Mouse (Mus musculus) cerebellum, adult 11 months (tissue): ENCODE results near the gene Wdr27.
"Not testable (repeated sequence)": the region's sequence is repeated elsewhere in the genome, so short reads cannot be mapped to it uniquely, and the experiment has no call there.

Experiments used
- DNase-seq: peaks from one replicate; pipeline ENCODE4 v3.0.0; 2022

The Wdr27 gene

DNA sequence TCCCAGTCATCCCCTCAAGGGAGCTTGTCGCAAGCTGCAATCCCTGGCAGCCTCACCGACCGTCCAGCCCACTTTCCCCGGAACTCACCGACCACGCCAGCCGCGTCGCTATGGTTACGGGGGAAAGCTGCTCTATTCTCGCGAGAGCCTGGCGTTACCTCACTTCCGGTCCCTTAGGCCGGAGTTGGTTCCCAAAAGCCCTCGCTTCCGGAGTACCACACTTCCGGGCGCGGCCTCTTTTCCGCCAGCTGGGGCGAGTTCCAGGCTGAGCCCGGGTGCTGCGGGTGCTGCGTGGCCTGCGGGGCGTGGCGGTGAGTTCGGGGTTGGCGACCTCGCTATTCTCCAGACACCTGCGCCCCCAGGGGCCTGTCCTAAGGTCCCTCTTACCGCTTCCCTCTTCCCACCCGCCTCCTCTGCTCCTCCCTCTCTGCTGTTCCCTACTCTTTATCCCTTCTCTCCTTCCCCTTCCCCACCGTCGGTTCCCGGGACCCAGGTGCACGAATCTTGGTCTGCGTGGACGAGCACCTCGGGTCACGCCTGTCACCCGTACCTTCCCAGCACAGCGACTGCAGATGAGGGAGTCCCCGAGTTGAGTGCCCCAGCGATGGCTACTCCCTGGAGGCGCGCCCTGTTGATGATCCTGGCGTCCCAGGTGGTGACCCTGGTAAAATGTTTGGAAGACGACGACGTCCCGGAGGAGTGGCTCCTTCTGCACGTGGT lies at the start of gene Wdr27, which contains the start of gene 1600012H06Rik:
Gene Wdr27 (minus strand): TSS at position 150 of the 720 bp plus-strand sequence.
Gene 1600012H06Rik (plus strand): TSS at position 176 of the 720 bp plus-strand sequence.
- DNase-seq = peak; percentile 97

DNA sequence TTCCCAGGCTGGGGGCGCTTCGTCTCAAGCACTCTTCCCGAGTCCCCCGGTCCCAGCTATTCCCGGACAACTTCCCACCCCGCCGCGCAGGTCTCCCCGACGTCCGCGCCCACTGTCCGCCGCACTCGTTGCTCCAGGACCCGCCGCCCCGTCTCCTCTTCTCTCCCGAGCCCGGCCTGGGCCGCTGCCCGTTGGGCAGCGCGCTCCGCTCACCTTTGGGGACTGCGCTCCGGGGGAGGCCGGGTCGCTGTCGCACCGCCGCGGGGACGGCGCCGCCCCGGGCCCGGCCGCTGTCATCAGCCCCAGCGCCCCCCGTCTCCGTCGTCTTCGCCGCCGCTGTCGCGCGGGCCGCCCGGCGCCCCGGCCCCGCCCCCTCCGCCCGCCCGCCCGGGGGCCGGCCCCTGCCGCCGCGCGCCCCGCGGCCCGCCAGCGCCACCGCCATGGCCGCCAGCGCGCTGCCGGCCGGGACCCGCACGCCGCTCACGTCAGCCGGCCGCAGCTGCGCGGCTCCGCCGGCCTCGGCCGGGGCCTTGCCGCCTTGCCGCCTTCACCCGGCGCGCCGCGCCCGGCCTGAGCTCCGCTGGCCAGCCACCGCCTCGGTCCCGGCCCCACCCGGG lies 49.7 kb upstream of the Wdr27 start:
- DNase-seq = not testable (repeated sequence)

DNA sequence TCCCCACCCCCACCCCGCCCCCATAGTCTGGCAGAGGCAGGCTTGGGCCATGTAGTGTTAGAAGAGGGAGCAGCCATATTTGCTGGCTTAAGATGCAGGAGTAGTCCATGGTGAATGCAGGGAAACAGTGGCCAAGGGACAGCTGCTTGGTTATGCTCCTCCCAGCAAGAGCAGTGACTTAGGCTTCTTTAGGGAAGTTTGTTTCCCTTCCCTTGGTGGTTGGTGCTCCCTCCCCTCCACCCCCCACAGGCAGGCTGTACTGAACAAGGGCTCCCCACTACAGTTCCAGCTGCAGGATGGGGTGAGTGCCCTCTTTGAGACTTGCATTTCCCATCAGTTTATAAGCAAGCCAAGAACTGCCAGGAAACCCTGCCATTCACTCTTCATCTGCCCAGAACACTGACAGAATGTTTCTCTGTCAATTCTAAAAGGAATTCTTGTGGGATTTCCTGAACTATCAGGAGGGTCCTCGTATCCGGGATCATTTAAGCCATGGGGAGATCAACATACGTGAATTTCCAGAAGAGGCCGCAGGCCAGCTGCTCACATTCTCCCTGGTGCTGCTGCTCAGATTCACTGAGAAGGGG lies 47.3 kb upstream of the Wdr27 start:
- not testable (repeated sequence) for DNase-seq

DNA sequence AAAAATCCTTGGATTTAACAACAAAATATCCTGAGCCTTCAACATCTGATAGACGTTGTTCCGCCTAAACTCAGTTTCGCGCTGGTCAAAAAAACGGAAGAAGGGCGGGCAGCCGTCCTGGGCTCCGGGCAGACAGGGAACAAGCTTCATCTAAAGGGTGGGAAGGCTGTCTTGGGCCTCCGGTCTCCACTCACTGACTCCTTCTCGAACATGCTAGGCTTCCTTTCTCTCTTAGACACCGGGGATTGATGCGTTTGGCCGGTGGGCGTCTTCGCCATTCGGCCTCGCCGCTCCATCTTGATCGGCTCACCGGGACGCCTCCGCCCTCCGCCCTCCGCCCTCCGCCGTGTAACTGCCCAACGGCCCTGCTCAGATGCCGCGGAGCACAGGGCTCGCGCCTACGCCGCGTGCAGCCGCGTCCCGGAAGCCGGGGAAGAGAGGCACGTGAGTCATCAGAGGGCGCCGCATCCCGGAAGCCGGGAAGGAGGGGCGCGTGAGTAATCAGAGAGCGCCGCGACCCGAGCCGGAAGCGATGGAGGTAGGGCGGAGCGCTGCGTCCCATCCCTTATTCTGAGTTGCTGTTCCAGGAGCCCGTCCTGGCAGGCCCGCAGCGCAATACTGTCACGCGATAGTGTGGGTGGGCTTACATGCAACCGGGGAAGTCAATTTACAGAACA lies 35.5 kb upstream of the Wdr27 start, which contains the start of the genes 9030025P20Rik and Gm3417:
Gene 9030025P20Rik (plus strand): TSS at position 107 of the 677 bp plus-strand sequence.
Gene Gm3417 (minus strand): TSS at position 429 of the 677 bp plus-strand sequence.
- not testable (repeated sequence) for DNase-seq

DNA sequence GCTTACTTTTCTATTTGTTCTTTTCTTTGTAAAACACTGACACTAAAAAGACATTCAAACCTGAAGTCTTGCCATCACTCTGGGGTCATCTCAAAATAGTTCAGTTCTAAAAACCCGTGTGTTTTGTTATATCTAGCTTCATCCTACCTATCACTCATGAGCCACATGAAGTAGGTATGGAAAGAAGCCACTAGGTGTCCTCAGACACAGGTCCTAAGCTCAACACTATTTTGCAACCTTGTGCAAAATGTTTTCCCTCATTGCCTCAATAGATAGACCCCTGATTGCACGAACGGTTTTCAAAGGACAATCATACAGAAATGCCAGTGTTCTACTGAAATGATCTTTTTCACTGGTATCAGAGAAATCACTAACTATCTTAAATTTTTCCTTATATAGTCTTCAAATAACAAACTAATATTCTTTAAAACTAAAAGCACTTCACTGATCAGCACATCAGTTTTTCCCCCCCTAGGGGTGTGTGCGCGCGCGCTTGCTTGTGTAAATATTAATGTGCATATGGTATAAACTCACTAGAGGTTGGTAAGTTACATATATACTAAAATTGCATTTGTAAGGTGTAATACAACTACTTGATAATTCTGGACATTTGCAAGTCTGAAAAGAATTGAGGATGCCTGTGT lies 34.9 kb upstream of the Wdr27 start:
- DNase-seq = not testable (repeated sequence)

DNA sequence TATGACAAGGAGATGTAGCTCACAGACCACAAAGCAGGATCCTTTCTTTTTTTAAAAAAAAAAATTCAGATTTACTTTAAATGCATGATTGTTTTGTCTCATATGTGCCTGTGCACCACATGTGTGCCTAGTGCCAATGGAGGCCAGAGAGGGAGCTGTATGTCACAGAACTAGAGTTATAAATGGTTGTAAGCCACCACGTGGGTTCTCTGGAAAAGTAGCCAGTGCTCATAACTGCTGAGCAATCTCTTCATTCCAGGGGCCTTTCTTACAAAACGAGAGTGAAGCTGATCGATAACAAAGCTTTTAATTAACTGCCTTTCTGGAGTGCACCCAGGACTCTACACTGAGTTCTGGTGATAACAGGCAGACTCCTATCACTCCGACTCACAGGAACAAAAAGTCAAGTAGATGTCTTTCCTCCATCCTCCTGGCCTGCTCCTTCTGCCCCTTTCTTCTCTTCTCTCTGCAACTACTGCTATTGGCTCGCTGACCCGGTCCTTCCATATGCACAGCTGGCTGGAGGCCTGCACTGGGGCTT lies 25.5 kb upstream of the Wdr27 start:
- DNase-seq = not testable (repeated sequence)

DNA sequence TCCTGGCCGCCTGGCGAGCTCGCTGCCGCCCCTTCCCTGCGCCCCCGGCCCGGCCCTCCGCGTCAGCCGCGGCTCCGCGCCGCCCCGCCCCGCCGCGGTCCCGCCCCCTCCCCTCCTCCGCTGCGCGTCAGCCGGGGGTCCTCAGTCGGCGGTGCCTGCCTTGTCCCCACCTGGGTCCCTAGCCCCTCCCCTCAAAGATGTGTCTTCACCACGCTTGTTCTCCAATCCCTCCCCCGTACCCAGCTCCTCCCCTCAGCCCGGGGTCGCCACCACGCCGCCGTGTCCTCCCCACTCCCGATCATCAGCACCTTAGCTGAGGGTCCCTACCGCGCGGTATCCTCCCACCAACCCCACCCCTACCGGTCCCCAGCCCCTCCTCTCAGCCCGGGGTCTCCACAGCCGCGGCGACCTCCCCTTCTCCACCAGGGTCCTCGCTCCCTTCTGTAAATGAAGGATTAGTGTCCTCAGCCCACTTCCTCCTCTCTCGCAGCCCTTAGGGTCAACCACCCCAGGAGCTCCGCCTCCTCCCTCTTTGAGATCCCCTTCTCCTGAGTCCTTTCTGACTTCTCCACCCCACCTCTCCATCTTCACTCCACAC lies 18.7 kb upstream of the Wdr27 start:
- DNase-seq = not testable (repeated sequence)

DNA sequence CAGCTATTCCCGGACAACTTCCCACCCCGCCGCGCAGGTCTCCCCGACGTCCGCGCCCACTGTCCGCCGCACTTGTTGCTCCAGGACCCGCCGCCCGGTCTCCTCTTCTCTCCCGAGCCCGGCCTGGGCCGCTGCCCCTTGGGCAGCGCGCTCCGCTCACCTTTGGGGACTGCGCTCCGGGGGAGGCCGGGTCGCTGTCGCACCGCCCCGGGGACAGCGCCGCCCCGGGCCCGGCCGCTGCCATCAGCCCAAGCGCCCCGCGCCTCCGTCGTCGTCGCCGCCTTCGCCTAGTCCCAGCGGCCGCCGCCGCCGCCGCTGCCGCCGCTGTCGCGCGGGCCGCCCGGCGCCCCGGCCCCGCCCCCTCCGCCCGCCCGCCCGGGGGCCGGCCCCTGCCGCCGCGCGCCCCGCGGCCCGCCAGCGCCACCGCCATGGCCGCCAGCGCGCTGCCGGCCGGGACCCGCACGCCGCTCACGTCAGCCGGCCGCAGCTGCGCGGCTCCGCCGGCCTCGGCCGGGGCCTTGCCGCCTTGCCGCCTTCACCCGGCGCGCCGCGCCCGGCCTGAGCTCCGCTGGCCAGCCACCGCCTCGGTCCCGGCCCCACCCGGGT lies 18.1 kb upstream of the Wdr27 start, which contains the start of gene Phf10:
Gene Phf10 (minus strand): TSS at position 323 of the 606 bp plus-strand sequence.
- peak; percentile 38 for DNase-seq

DNA sequence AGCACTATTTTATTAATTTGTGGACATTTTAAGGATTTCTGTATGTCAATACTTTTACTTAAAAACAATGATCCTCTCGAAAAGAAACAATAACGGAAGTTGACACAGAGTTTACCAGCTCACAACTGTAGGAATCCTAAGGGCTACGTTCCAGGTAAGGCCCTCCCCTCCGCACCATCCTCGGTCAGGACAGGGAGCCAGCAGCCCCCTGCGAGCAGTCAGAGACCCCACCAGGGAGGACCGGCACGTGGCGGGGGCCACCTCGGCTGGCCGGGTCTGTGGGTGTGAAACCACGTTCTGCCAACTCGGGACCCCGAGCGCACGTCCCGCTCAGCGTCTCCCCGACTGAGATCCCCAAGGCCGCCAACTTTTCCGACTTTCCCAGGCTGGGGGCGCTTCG lies 17.6 kb upstream of the Wdr27 start:
- peak; percentile 32 for DNase-seq

DNA sequence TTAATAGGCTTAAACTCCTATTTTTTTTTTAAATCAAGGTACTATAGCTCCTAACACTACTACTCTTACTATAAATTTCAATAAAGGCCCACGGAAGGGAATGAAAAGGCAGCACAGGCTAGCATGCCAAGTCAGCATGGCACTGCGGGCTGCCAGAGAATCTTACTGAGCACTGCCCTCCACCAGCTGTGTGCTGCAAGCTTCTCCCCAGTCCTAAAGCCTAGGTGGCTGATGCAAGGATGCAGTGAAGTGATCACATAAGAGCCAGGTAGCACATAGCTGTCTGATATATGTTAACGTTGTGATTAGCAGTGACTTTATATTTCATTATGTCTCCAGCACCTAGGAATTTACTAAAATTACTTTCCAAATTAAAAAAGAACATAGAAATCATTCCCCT lies 17.0 kb upstream of the Wdr27 start:
- no peak for DNase-seq

DNA sequence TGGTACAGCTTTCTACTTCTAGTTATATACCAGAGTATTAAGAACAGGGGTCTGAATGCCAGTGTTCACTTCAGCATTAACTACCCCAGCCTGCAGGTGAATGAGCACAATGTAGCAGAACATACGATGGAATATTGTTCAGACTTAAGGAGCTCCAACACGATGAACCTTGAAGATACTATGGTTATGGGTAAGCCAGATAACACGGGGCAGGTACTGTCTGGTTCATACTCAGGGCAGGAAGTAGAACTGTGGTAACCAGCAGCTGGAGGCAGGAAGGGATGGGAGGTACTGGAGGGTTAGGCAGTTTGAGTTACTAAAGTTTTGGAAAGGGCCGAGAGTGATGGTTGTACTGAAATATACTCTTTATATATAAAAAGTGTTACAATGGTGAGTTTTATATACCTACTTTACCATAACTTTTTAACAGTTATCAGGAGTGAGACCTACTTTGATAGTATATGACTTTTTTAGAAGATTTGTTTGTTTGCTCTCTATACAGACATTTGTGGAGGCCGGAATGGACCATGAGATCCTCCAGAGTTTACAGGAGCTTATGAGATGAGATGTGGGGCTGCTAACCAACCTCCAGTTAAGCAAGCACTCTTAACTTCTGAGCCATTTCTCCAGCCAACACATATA lies 15.8 kb upstream of the Wdr27 start:
- no peak for DNase-seq

DNA sequence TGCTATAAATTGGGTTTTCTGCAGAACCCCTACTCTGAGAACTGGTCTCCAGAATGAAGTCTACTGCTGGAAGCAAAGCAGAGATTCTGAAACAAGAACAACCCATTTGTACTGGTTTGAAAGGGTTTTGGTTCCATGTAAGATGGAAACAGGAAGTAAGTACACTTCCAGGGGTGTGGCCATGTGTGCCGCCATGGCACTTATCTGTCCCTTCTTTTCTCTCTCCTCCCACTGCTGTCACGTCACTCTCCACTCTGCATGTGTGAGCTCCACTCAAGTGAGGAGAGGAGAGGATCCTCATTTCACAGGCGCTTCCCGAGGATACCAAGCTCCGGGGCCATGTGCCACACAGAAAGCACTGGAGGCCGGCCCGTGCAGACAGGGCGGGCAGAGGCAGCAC lies 10.5 kb upstream of the Wdr27 start:
- DNase-seq = no peak

DNA sequence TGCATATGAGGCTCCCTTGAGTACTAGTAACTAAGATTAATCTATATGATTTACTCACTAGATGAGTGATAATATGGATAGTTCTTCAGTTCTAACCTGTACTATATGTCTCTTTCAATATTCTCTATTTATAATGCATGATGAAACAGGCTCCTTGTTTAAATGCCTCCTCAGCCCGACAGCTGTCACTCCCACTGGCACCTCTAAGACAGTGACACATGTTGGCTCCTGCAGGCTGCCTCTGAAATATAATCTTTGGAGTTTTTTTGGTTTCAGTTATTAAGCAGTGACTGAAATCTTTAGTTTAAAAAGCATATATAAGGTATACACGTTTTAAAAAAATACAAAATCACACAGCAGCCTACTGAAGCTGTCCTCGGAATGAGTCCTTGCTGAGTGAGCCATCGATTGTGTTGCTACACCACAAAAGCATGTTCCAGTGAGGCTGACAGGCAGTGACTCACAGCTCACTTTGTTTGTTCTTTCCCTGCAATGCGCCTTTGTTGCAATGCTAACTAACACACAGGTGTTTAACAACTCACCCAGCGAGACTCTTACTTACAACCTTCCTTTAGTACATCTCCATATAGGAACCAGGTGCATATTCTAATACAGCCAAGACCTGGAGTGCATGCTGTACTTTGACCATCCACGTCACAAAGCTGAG lies 6.3 kb upstream of the Wdr27 start:
- no peak for DNase-seq

DNA sequence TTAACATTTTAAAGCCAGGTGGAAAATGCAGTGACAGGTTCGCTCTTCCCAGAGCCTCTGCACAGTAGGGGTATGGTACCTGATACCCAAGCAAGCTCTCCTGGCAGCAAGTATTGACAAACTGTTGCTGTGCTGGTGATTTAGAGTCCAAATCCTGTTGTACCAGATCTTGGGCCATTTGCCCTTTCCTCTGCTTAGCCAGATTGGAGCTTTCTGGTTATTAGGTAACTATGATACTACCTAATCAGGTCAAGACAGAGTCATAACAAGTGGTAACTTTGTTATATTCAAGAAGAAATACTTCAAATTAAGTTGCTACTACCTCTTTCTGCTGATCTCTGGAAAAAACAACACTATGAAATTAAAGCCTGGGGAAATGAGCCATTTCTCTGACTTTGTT lies 1.6 kb upstream of the Wdr27 start:
- DNase-seq = no peak

DNA sequence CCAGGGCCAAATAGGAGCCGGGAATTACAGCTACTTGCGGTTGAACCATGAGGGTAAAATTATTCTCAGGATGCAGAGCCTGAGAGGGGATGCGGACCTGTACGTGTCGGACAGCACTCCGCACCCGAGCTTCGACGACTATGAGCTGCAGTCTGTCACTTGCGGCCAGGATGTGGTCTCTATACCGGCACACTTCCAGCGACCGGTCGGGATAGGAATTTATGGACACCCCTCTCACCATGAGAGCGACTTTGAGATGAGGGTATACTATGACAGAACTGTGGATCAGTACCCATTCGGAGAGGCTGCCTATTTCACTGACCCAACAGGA lies 736 bp upstream of the Wdr27 start:
- DNase-seq = no peak

DNA sequence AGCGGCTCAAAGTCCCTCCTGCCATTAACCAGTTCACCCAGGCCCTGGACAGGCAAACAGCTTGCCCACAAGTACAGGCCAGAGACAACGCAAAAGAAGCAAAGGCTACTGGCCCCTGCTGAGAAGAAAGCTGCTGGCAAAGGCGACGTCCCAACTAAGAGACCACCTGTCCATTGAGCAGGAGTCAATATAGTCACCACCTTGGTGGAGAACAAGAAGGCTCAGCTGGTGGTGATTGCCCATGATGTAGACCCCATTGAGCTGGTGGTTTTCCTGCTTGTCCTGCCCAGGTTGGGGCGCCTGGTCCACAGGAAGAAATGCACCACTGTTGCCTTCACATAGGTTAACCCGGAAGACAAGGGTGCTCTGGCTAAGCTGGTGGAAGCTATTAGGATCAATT lies 777 bp downstream of the Wdr27 start:
- DNase-seq = peak; percentile 20

DNA sequence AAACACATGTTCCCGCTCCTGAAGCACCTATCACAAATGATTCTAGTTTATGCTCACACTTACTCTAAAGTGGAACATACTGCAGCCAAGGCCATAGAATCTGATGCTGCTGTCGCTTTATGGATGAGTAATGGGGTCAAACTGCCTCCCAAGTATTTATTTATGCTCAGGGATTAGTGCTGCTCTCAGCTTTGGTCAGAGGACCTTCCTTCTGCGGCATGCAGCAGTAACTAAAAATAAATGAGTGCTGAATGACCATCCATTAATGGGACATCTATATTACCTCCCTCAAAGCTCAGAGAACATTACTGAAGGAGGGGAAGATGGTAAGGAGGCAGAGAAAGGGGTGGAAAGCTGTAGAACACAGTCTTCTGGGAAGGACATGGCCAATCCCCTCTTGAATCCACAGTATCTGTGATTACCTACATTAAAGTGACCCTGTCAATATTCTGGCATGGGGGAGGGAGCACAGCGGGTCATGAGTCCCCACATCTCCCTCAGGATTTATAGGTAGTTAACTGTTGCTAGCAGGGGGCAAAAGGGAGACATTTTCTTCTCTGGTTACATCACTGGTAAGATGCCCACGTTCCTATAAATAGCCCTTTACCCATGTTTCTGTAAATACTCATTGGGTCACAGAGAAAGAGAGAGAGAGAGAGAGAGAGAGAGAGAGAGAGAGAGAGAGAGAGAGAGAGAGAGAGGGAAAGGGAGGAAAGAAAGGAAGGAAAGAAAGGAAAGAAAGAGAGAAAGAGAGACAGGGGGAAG lies 6.9 kb downstream of the Wdr27 start:
- no peak for DNase-seq

DNA sequence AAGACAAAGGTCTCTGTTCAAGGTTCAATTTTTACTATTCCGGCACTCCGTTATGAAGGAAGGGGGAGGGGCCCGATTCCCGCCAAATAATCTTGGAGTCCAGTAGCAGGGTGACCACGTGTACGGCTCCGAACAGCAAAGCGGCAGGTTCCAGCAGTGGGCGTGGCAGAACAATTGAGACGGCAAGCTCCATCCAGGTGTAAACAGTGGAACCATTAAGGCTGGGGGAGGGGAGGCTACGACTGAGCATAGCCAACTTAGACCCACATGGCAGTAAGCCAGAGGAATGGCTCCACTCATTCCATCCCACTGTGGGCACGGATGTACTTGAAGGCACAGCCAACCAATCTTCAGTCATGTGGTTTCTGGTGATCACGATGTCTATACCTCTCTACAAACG lies 7.7 kb downstream of the Wdr27 start:
- DNase-seq = not testable (repeated sequence)

DNA sequence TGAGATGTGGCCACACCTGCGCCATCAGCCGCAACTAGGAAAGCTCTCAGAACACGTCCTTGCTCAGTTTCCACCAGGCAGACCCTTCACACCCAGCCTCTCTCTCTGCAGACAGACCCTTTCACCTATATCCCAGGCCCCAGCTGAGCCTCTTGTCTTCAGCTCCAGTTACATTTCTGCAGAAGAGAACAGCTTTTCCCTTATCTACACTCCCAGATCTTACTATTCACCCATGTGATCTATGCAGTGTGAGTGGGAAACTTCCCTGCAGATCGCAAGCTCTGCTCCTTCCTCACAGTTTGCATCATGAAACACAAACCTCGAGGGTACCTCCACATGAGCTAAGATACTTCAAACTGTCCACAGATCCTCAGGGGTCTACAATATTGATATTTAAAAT lies 11.5 kb downstream of the Wdr27 start:
- DNase-seq = no peak

DNA sequence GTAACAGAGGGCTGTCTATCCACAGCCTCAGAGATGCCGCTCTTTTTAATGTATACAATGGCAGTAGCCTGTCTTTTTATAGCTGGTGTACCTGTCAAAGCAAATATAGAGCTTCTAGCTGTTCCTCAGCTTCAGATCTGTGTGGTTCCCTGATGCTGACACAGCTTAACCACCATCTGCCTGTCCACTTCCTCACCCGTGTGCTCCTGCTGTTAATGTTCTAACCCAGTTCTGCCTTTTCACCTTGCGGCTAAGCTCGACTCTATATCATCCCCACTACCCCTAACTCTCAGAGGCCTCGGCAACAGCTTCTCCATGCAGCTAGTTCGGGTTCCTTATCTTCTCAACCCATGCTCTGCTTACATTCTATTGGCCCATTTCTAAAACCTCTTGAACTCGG lies 12.3 kb downstream of the Wdr27 start:
- DNase-seq = no peak
